Mouse (Mus musculus) central nervous system, embryonic 14 days (tissue): ENCODE measurements around the gene Crybg1. TPM values are rescaled to one million over a fixed set of nuclear protein-coding genes. Genes with fewer than 3 reads are reported as not detected.

Experiments
- polyA plus RNA-seq: library from polyadenylated mRNA; depleted of rRNA; stranded (reverse); fragments of >200 nt; gene quantifications from 2 replicates; pipeline ENCODE4 v1.2.3, GENCODE M21; 2012; rRNA removed

The Crybg1 gene
- polyA plus RNA-seq, result 0.22 and 0.58 TPM in 2 replicates

GRCm38 (mm10) chr10:44148337-44149317, at the start of gene Crybg1:
Crybg1 (minus strand) TSS chr10:44148853.

GRCm38 (mm10) chr10:43901578-43902194, 247.0 kb downstream of the Crybg1 start, which contains the start of the genes Qrsl1 and Rtn4ip1:
Qrsl1 (minus strand) TSS chr10:43901745.
Rtn4ip1 (plus strand) TSS chr10:43901807.

Other genes with a start within 250 kb of the Crybg1 start
- 24.3 and 25.5 TPM in 2 replicates for gene Qrsl1, start 247.1 kb downstream of the Crybg1 start, polyA plus RNA-seq
- 11.3 and 11.9 TPM in 2 replicates for gene Rtn4ip1, start 247.0 kb downstream of the Crybg1 start, polyA plus RNA-seq
- 20.7 and 21.7 TPM in 2 replicates for gene Atg5, start 119.5 kb upstream of the Crybg1 start, polyA plus RNA-seq